ENCODE assay signal across 9 mouse cellular contexts in genomic region chr17:28348211-28348610, GRCm38 (mm10). TPM values are rescaled to one million over a fixed set of nuclear protein-coding genes. Genes with fewer than 3 reads are reported as not detected.
DNase-seq lines count a peak whose midpoint lies in the region; ATAC-seq lines count a peak whose summit lies in the region.
"Had no signal": no experiment of that assay in that cellular context is flagged by ENCODE, and none has a peak within 500 bp of the region (broad histone marks: within the 10 kb centered on the region; RNA-seq: fewer than 3 reads in every experiment).

No protein-coding gene starts in this region.

- no peak for ATAC-seq in forebrain, embryonic 12.5 days (ENCODE audit: low FRiP score)
- ATAC-seq in forebrain, embryonic 16.5 days = no peak
- ATAC-seq in lung, embryonic 16.5 days (ENCODE audit: low read depth) = no peak
- no peak for ATAC-seq in intestine, embryonic 14.5 days (replicated peaks; ENCODE audit: low FRiP score, low TSS enrichment, low read depth)
- no peak for ATAC-seq in stomach, embryonic 14.5 days (ENCODE audit: insufficient number of reproducible peaks, insufficient read depth, low FRiP score, low read depth)

- H3K36me3 ChIP-seq in forebrain, embryonic 12.5 days (replicated peaks) = no peaks in the 10 kb centered on the region
- no peaks in the 10 kb centered on the region for H3K36me3 ChIP-seq in forebrain, embryonic 16.5 days (ENCODE audit: control insufficient read depth, insufficient read depth)
- H3K36me3 ChIP-seq in lung, embryonic 16.5 days (ENCODE audit: control insufficient read depth, insufficient read depth, low read length) = 0 out of 2 replicates have a peak, but pooled peaks cover under 1% of the 10 kb centered on the region
- H3K36me3 ChIP-seq in intestine, embryonic 14.5 days (ENCODE audit: control insufficient read depth, insufficient read depth, low read length) = no peaks in the 10 kb centered on the region
- peaks cover 7% of the 10 kb centered on the region; the same call in 1 of the 2 replicates for H3K36me3 ChIP-seq in stomach, embryonic 14.5 days (ENCODE audit: control insufficient read depth, insufficient read depth, low read length)

- H3K9ac ChIP-seq in forebrain, embryonic 12.5 days = peak overlapping the region; percentile 81; the same call in 1 of the 2 replicates
- H3K9ac ChIP-seq in forebrain, embryonic 16.5 days (replicated peaks; ENCODE audit: low read depth, low read length) = no peak overlapping the region
- peak overlapping the region; percentile 96 for H3K9ac ChIP-seq in lung, embryonic 16.5 days (ENCODE audit: low read length)
- H3K9ac ChIP-seq in intestine, embryonic 14.5 days (ENCODE audit: low read length) = peak overlapping the region; percentile 79
- H3K9ac ChIP-seq in stomach, embryonic 14.5 days (replicated peaks; ENCODE audit: low read depth, low read length) = peak overlapping the region; percentile 97; the same call in 1 of the 2 replicates

- no peak overlapping the region for H3K27ac ChIP-seq in forebrain, embryonic 12.5 days
- no peak overlapping the region for H3K27ac ChIP-seq in forebrain, embryonic 16.5 days (ENCODE audit: low read length)
- peak overlapping the region; percentile 99 for H3K27ac ChIP-seq in lung, embryonic 16.5 days (ENCODE audit: low read length)
- H3K27ac ChIP-seq in intestine, embryonic 14.5 days (ENCODE audit: low read depth) = no peak overlapping the region
- H3K27ac ChIP-seq in stomach, embryonic 14.5 days (ENCODE audit: low read length) = peak overlapping the region; percentile 55; the same call in 1 of the 2 replicates

- peak overlapping the region; percentile 88; the same call in 1 of the 2 replicates for H3K4me2 ChIP-seq in forebrain, embryonic 12.5 days
- H3K4me2 ChIP-seq in forebrain, embryonic 16.5 days (ENCODE audit: low read length) = no peak overlapping the region
- H3K4me2 ChIP-seq in lung, embryonic 16.5 days (ENCODE audit: low read depth, low read length) = peak overlapping the region; percentile 94
- peak overlapping the region; percentile 94 for H3K4me2 ChIP-seq in intestine, embryonic 14.5 days (ENCODE audit: low read length)
- H3K4me2 ChIP-seq in stomach, embryonic 14.5 days (replicated peaks; ENCODE audit: low read depth, low read length) = peak overlapping the region; percentile 76

- H3K9me3 ChIP-seq in forebrain, embryonic 12.5 days = no peaks in the 10 kb centered on the region
- H3K9me3 ChIP-seq in forebrain, embryonic 16.5 days (ENCODE audit: control insufficient read depth, low read length) = no peaks in the 10 kb centered on the region
- H3K9me3 ChIP-seq in lung, embryonic 16.5 days (ENCODE audit: control insufficient read depth, low read length) = no peaks in the 10 kb centered on the region
- H3K9me3 ChIP-seq in intestine, embryonic 14.5 days (ENCODE audit: control insufficient read depth, low read length) = no peaks in the 10 kb centered on the region
- H3K9me3 ChIP-seq in stomach, embryonic 14.5 days (ENCODE audit: control insufficient read depth, low read depth, low read length) = no peaks in the 10 kb centered on the region

- 0 out of 2 replicates have a peak overlapping the region, but pooled peaks have one; percentile 76 for H3K4me3 ChIP-seq in forebrain, embryonic 12.5 days (replicated peaks)
- H3K4me3 ChIP-seq in forebrain, embryonic 16.5 days (replicated peaks; ENCODE audit: low read length) = no peak overlapping the region
- H3K4me3 ChIP-seq in lung, embryonic 16.5 days (ENCODE audit: low read length) = peak overlapping the region; percentile 84
- peak overlapping the region; percentile 82 for H3K4me3 ChIP-seq in intestine, embryonic 14.5 days (ENCODE audit: low read depth, low read length)
- peak overlapping the region; percentile 94 for H3K4me3 ChIP-seq in stomach, embryonic 14.5 days (ENCODE audit: low read depth, low read length)

- H3K4me1 ChIP-seq in forebrain, embryonic 12.5 days = peaks cover 53% of the 10 kb centered on the region
- H3K4me1 ChIP-seq in forebrain, embryonic 16.5 days (replicated peaks; ENCODE audit: control insufficient read depth, insufficient read depth, low read length) = peaks cover 30% of the 10 kb centered on the region
- H3K4me1 ChIP-seq in lung, embryonic 16.5 days (replicated peaks; ENCODE audit: control insufficient read depth, insufficient read depth, low read length) = peaks cover 66% of the 10 kb centered on the region
- H3K4me1 ChIP-seq in intestine, embryonic 14.5 days (replicated peaks; ENCODE audit: control insufficient read depth, insufficient read depth, low read length) = peaks cover 66% of the 10 kb centered on the region
- peaks cover 72% of the 10 kb centered on the region for H3K4me1 ChIP-seq in stomach, embryonic 14.5 days (ENCODE audit: control insufficient read depth, insufficient read depth, low read length)

- WGBS in forebrain, embryonic 12.5 days = 52% methylated on average over 6 of the region's 6 CpGs
- 51% methylated on average over 6 of the region's 6 CpGs for WGBS in forebrain, embryonic 16.5 days
- 29% methylated on average over 6 of the region's 6 CpGs for WGBS in lung, embryonic 16.5 days
- WGBS in intestine, embryonic 14.5 days = 36% methylated on average over 6 of the region's 6 CpGs
- WGBS in stomach, embryonic 14.5 days = 60% methylated on average over 6 of the region's 6 CpGs

- no peak for DNase-seq in lung, postnatal 10 days
- DNase-seq in intestine, embryonic 14.5 days (ENCODE audit: low spot score) = no peak
- no peak for DNase-seq in adrenal gland, adult 8-10 months
- DNase-seq in thymus, postnatal 36 days = no peak
- DNase-seq: right cerebral cortex, adult 18-20 months had no signal

- H3K27me3 ChIP-seq in forebrain, embryonic 12.5 days = peaks cover 47% of the 10 kb centered on the region
- H3K27me3 ChIP-seq in forebrain, embryonic 16.5 days (replicated peaks; ENCODE audit: control insufficient read depth, insufficient read depth, low read length) = peaks cover 5% of the 10 kb centered on the region
- no peaks in the 10 kb centered on the region for H3K27me3 ChIP-seq in lung, embryonic 16.5 days (ENCODE audit: control insufficient read depth, insufficient read depth, low read depth, low read length)
- no peaks in the 10 kb centered on the region for H3K27me3 ChIP-seq in intestine, embryonic 14.5 days (replicated peaks; ENCODE audit: control insufficient read depth, insufficient read depth, low read length)
- no peaks in the 10 kb centered on the region for H3K27me3 ChIP-seq in stomach, embryonic 14.5 days (ENCODE audit: control insufficient read depth, insufficient read depth, low read length)

RNA-seq across cellular contexts. Expression of gene Tead3, which starts 2.4 kb away (rescaled TPM):
- 4.2 and 5.1 TPM in 2 replicates for polyA plus RNA-seq in forebrain, embryonic 12.5 days (2016; fragmentation: Nextera tagmentation; extraction: Ambion mirVana)
- 1.5 and 1.8 TPM in 2 replicates for polyA plus RNA-seq in forebrain, embryonic 16.5 days (2015; fragmentation: Nextera tagmentation; extraction: Ambion mirVana)
- polyA plus RNA-seq in lung, embryonic 16.5 days (2015; fragmentation: Nextera tagmentation; extraction: Ambion mirVana) = 11.6 and 12.4 TPM in 2 replicates
- polyA plus RNA-seq in intestine, embryonic 14.5 days (2014; fragmentation: Nextera tagmentation; extraction: Ambion mirVana) = 12.0 and 13.3 TPM in 2 replicates
- 15.7 and 16.0 TPM in 2 replicates for polyA plus RNA-seq in stomach, embryonic 14.5 days (2014; fragmentation: Nextera tagmentation; extraction: Ambion mirVana)
- total RNA-seq in adrenal gland, adult 8-10 months (2022) = 10 to 100 TPM in 3 of 4 experiments, 1 to 10 TPM in 1; 8.5 to 21.1 (median 13.3) TPM

RNA-seq across cellular contexts. Expression of gene Tulp1, which starts 16.8 kb away (rescaled TPM):
- polyA plus RNA-seq in forebrain, embryonic 12.5 days (2016; fragmentation: Nextera tagmentation; extraction: Ambion mirVana) = 3.5 and 4.0 TPM in 2 replicates
- 1.5 and 1.7 TPM in 2 replicates for polyA plus RNA-seq in forebrain, embryonic 16.5 days (2015; fragmentation: Nextera tagmentation; extraction: Ambion mirVana)
- polyA plus RNA-seq in lung, embryonic 16.5 days (2015; fragmentation: Nextera tagmentation; extraction: Ambion mirVana) = 7.6 and 9.3 TPM in 2 replicates
- polyA plus RNA-seq in intestine, embryonic 14.5 days (2014; fragmentation: Nextera tagmentation; extraction: Ambion mirVana) = 3.7 and 4.0 TPM in 2 replicates
- polyA plus RNA-seq in stomach, embryonic 14.5 days (2014; fragmentation: Nextera tagmentation; extraction: Ambion mirVana) = 5.2 and 6.6 TPM in 2 replicates
- total RNA-seq in adrenal gland, adult 8-10 months (2022) = under 1 TPM in 2 of 4 experiments, not detected in 2; 0.16 to 0.49 TPM

RNA-seq across cellular contexts. Expression of gene Rpl10a, which starts 19.9 kb away (rescaled TPM):
- polyA plus RNA-seq in forebrain, embryonic 12.5 days (2016; fragmentation: Nextera tagmentation; extraction: Ambion mirVana) = 370 and 384 TPM in 2 replicates
- polyA plus RNA-seq in forebrain, embryonic 16.5 days (2015; fragmentation: Nextera tagmentation; extraction: Ambion mirVana) = 354 and 367 TPM in 2 replicates
- polyA plus RNA-seq in lung, embryonic 16.5 days (2015; fragmentation: Nextera tagmentation; extraction: Ambion mirVana) = 615 and 635 TPM in 2 replicates
- polyA plus RNA-seq in intestine, embryonic 14.5 days (2014; fragmentation: Nextera tagmentation; extraction: Ambion mirVana) = 909 and 955 TPM in 2 replicates
- 797 and 911 TPM in 2 replicates for polyA plus RNA-seq in stomach, embryonic 14.5 days (2014; fragmentation: Nextera tagmentation; extraction: Ambion mirVana)
- total RNA-seq in adrenal gland, adult 8-10 months (2022) = 100 to 1,000 TPM; 742 to 804 (median 775) TPM

RNA-seq across cellular contexts. Expression of gene Fance, which starts 34.9 kb away (rescaled TPM):
- polyA plus RNA-seq in forebrain, embryonic 12.5 days (2016; fragmentation: Nextera tagmentation; extraction: Ambion mirVana) = 25.9 and 26.0 TPM in 2 replicates
- 20.9 and 25.0 TPM in 2 replicates for polyA plus RNA-seq in forebrain, embryonic 16.5 days (2015; fragmentation: Nextera tagmentation; extraction: Ambion mirVana)
- 22.1 and 32.4 TPM in 2 replicates for polyA plus RNA-seq in lung, embryonic 16.5 days (2015; fragmentation: Nextera tagmentation; extraction: Ambion mirVana)
- polyA plus RNA-seq in intestine, embryonic 14.5 days (2014; fragmentation: Nextera tagmentation; extraction: Ambion mirVana) = 27.3 and 33.7 TPM in 2 replicates
- polyA plus RNA-seq in stomach, embryonic 14.5 days (2014; fragmentation: Nextera tagmentation; extraction: Ambion mirVana) = 26.5 and 29.9 TPM in 2 replicates
- 10 to 100 TPM; 24.9 to 45.2 (median 36.2) TPM for total RNA-seq in adrenal gland, adult 8-10 months (2022)

Comparison
In these comparisons a context has a peak if more than half of its experiments do, and no peak if none do; other contexts are left out.
1. H3K27ac ChIP-seq: peak in lung, embryonic 16.5 days (single experiment) and stomach, embryonic 14.5 days (single experiment); none in forebrain, embryonic 12.5 days (single experiment), forebrain, embryonic 16.5 days (single experiment) and intestine, embryonic 14.5 days (single experiment).